Mouse (Mus musculus) hindbrain, embryonic 13.5 days (tissue): ENCODE data around the gene Cdc42ep4. TPM values are rescaled to one million over a fixed set of nuclear protein-coding genes. Genes with fewer than 3 reads are reported as not detected.

ENCODE experiments used
- ATAC-seq: fragments of 200-750 bp; cut with Nextera tagmentation; 2 replicates; pipeline ENCODE4 v1.8.0; 2017; ENCODE audit warnings: moderate TSS enrichment; ENCODE audit not compliant: low FRiP score
- H3K27ac ChIP-seq: fragments of 300-500 bp; sonication (generic); 2 replicates; pipeline ENCODE4 v1.5.1; 2015; ENCODE audit warnings: inconsistent platforms, mild to moderate bottlenecking, moderate library complexity
- H3K27me3 ChIP-seq: fragments of 300-500 bp; sonication (generic); 2 replicates; pipeline ENCODE4 v1.6.1; 2015; ENCODE audit warnings: mild to moderate bottlenecking, inconsistent platforms
- H3K36me3 ChIP-seq: fragments of 300-500 bp; sonication (generic); 2 replicates; pipeline ENCODE4 v1.6.1; 2015; ENCODE audit warnings: mild to moderate bottlenecking, inconsistent platforms
- H3K4me1 ChIP-seq: fragments of 300-500 bp; sonication (generic); replicated peaks from 2 replicates; pipeline ENCODE4 v1.6.1; 2015; ENCODE audit warnings: inconsistent platforms
- H3K4me2 ChIP-seq: fragments of 300-500 bp; sonication (generic); 2 replicates; pipeline ENCODE4 v1.6.1; 2015; ENCODE audit warnings: inconsistent platforms, mild to moderate bottlenecking, moderate library complexity
- H3K4me3 ChIP-seq: fragments of 300-500 bp; sonication (generic); 2 replicates; pipeline ENCODE4 v1.5.1; 2015; ENCODE audit warnings: mild to moderate bottlenecking, inconsistent platforms
- H3K9ac ChIP-seq: fragments of 300-500 bp; sonication (generic); 2 replicates; pipeline ENCODE4 v1.6.1; 2015; ENCODE audit warnings: mild to moderate bottlenecking, inconsistent platforms
- H3K9me3 ChIP-seq: fragments of 300-500 bp; sonication (generic); 2 replicates; pipeline ENCODE4 v1.6.1; 2016; ENCODE audit warnings: inconsistent platforms
- WGBS: fragments of 180-500 bp; shearing (Covaris S2); methylation state at CpG from one replicate; pipeline ENCODE4 v1.1.7; 2015; 5-methylcytosine and 5-hydroxymethylcytosine counted together
- polyA plus RNA-seq: library from polyadenylated mRNA; unstranded; fragments of >200 nt; fragmentation: Nextera tagmentation; extraction: Ambion mirVana; gene quantifications from 2 replicates; pipeline ENCODE4 v1.2.1, GENCODE M21; 2015

Cdc42ep4 gene
- polyA plus RNA-seq, 1 experiment from 2014 or later = 73.0 TPM

- Histone ChIP-seq H3K27ac (no peak overlapping the region), H3K27me3 (no peaks in the 10 kb centered on the region), H3K4me1 (peaks cover 7% of the 10 kb centered on the region), H3K9ac (no peak overlapping the region), H3K4me2 (no peak overlapping the region), H3K4me3 (no peak overlapping the region), H3K36me3 (no peaks in the 10 kb centered on the region), H3K9me3 (no peaks in the 10 kb centered on the region)
- no peak for ATAC-seq
- 94% methylated on average over 14 of the region's 14 CpGs for WGBS
Measured at GRCm38 (mm10) chr11:113755878-113756277, 4.2 kb upstream of the Cdc42ep4 start.

GRCm38 (mm10) chr11:113754845-113755244 is 3.2 kb upstream of the Cdc42ep4 start:
- Histone ChIP-seq H3K9me3 (no peaks in the 10 kb centered on the region), H3K4me2 (no peak overlapping the region), H3K36me3 (no peaks in the 10 kb centered on the region), H3K9ac (no peak overlapping the region), H3K4me1 (peaks cover 16% of the 10 kb centered on the region), H3K4me3 (no peak overlapping the region), H3K27ac (no peak overlapping the region), H3K27me3 (no peaks in the 10 kb centered on the region)
- no peak for ATAC-seq
- 46% methylated on average over 9 of the region's 9 CpGs for WGBS

- ATAC-seq = no peak
- 94% methylated on average over 10 of the region's 10 CpGs for WGBS
- H3K4me2 ChIP-seq = no peak overlapping the region; the same call in 1 of the 2 replicates
Measured at GRCm38 (mm10) chr11:113752685-113753430, 1.2 kb upstream of the Cdc42ep4 start.

DNA sequence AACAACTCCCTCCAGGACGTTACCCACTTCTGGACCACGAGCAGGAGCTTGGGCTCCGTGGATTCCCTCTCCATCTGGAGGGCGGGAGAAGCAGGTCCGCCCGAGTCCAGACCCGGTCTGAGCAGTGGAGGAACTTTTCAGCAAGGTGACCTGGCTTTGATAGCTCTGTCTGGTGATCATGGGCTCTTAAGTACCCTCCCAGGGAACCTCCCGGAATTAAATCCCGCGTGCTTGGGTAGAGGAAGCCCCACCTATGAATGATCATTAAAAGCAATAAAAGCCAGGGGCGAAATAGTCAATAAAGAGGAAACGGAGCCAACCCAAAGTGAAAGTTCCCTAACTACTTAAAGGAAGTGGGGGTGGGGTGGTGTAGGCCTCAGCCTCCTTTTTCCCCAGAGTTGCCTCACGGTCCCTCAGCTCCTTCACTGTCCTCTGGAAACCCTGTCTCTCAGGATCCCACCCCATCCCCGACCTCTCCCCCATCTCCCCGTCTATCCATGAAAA is 529 bp upstream of the Cdc42ep4 start:
- H3K27me3 ChIP-seq = no peaks in the 10 kb centered on the region
- peak overlapping the region; percentile 97 for H3K27ac ChIP-seq
- no peaks in the 10 kb centered on the region for H3K36me3 ChIP-seq
- peaks cover 43% of the 10 kb centered on the region for H3K4me1 ChIP-seq
- H3K9ac ChIP-seq = peak overlapping the region; percentile 60
- ATAC-seq = peak; percentile 21; the same call in 1 of the 2 replicates
- no peaks in the 10 kb centered on the region for H3K9me3 ChIP-seq
- H3K4me2 ChIP-seq = peak overlapping the region; percentile 67
- peak overlapping the region; percentile 89 for H3K4me3 ChIP-seq
- WGBS = 29% methylated on average over 15 of the region's 15 CpGs

More at GRCm38 (mm10) chr11:113752685-113753430, 1.2 kb upstream of the Cdc42ep4 start:
- Histone ChIP-seq H3K4me3 (no peak overlapping the region), H3K4me1 (peaks cover 36% of the 10 kb centered on the region), H3K36me3 (no peaks in the 10 kb centered on the region), H3K9me3 (no peaks in the 10 kb centered on the region), H3K9ac (no peak overlapping the region), H3K27ac (no peak overlapping the region), H3K27me3 (no peaks in the 10 kb centered on the region)

DNA sequence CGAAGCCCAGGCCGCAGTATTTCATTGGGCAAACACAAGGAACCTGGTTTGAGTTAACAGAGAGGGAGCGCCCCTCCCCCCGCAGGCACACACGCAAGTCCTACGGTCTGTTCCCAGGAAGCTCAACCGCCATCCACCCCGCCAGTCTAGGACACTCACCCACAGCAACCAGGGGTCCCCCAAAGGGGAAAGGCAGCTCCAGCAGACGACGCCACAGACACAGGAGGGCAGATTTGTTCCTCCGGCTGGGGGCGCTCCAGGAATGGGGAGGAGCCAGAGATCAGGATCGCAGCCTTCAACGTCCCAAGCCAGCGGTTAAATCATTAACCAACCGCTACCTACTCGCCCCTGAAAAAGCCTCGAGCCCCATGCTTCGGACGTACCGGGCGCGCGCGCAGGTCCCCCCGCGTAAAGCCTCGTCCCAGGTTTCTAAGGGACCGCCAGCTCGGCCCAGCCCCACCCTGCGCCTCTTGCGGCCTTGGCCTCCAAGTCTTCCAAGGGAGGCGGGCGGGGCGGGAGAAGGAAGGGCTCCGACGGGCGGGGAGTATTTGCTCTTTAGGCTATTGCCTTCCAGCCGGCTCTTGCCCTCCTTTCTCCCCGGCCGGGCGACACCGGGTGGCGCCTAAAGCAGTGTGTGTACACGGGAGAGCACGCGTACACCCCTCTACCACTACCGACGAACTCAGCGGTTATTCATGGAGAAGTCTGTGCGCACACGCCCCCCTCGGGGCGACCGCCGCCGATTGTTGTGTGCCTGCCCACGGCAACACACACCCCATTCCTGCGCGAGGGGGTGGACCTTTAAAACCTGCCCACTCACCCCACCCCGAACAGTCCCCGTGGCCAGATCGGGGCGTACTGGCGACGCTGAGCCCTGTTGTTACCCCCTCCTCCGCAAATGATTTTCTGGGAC is 854 bp downstream of the Cdc42ep4 start:
- H3K4me3 ChIP-seq = peak overlapping the region; percentile 89
- no peaks in the 10 kb centered on the region for H3K9me3 ChIP-seq
- no peaks in the 10 kb centered on the region for H3K27me3 ChIP-seq
- under 1% methylated on average over 67 of the region's 67 CpGs for WGBS
- peak overlapping the region; percentile 97 for H3K27ac ChIP-seq
- H3K9ac ChIP-seq = peak overlapping the region; percentile 92
- peaks cover 51% of the 10 kb centered on the region for H3K4me1 ChIP-seq
- peak overlapping the region; percentile 67 for H3K4me2 ChIP-seq
- H3K36me3 ChIP-seq = no peaks in the 10 kb centered on the region
- ATAC-seq = peak; percentile 57

DNA sequence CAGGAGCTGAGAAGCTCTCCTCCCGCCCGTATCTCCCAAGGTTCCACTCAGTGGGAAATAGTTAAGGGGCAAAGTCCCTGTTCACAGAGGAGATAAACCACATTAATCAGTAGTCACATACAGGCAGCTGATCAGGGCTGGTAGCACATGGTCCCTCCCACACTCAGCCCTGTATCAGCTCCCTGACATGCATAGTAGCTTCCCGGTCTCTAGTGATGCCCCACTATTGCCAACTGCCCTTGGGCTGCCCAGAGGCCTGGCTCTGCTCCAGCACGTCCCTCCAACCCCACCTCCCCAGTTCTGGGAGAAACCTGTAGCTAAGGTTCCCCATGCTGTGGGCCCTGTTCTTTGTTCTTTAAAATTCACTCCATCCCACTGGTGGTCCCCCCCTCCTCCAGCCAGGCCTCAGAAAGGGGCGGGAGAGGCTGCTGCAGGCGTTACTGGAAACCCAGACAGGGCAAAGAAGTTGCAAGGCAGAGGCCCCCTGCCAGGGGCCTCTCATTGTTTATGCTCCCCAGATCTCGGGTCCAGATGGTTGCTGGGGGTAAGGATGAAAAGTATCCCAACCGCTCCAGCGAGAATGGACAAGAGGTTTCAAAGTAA is 1.8 kb downstream of the Cdc42ep4 start:
- peak overlapping the region; percentile 89 for H3K4me3 ChIP-seq
- H3K36me3 ChIP-seq = no peaks in the 10 kb centered on the region
- WGBS = under 1% methylated on average over 9 of the region's 9 CpGs
- peak overlapping the region; percentile 97 for H3K27ac ChIP-seq
- H3K9me3 ChIP-seq = no peaks in the 10 kb centered on the region
- peaks cover 58% of the 10 kb centered on the region for H3K4me1 ChIP-seq
- H3K9ac ChIP-seq = peak overlapping the region; percentile 92
- ATAC-seq = peak; percentile 37; the same call in 1 of the 2 replicates
- H3K4me2 ChIP-seq = peak overlapping the region; percentile 67
- H3K27me3 ChIP-seq = no peaks in the 10 kb centered on the region

- H3K4me1 ChIP-seq = peaks cover 58% of the 10 kb centered on the region
- no peaks in the 10 kb centered on the region for H3K9me3 ChIP-seq
- WGBS = 8% methylated on average over 21 of the region's 21 CpGs
- H3K36me3 ChIP-seq = peaks cover 4% of the 10 kb centered on the region
- peak overlapping the region; percentile 92 for H3K9ac ChIP-seq
- H3K4me2 ChIP-seq = peak overlapping the region; percentile 67
- ATAC-seq = no peak
- no peaks in the 10 kb centered on the region for H3K27me3 ChIP-seq
- peak overlapping the region; percentile 89 for H3K4me3 ChIP-seq
- peak overlapping the region; percentile 97 for H3K27ac ChIP-seq
Measured at GRCm38 (mm10) chr11:113748797-113749521, 2.7 kb downstream of the Cdc42ep4 start.

- H3K9ac ChIP-seq = 0 out of 2 replicates have a peak overlapping the region, but pooled peaks have one; percentile 92
- 78% methylated on average over 11 of the region's 11 CpGs for WGBS
- H3K4me1 ChIP-seq = peaks cover 58% of the 10 kb centered on the region
Measured at GRCm38 (mm10) chr11:113747725-113748380, 3.8 kb downstream of the Cdc42ep4 start.

DNA sequence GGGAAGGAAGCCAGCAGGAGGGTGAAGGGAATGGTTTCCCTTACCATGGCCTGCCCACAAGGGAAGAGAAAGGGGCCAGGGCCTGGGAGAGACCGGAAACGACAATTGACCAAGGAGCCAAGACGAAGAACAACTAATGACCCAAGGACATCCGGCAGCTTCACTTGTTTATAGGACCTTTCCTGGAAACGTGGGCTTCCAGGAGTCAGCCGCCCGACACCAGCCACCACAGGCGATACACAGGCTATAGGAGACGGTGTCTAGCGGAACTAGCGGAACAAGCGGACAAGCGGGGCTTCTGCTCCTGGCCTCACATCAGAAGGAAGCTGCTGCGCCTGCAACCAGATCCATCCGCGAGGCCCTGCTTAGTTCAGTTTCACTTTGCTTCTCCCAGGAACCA is 4.6 kb downstream of the Cdc42ep4 start:
- H3K27ac ChIP-seq = peak overlapping the region; percentile 44; the same call in 1 of the 2 replicates
- ATAC-seq = no peak
- no peak overlapping the region for H3K4me3 ChIP-seq
- H3K9ac ChIP-seq = no peak overlapping the region
- H3K4me2 ChIP-seq = peak overlapping the region; percentile 67
- peaks cover 16% of the 10 kb centered on the region for H3K36me3 ChIP-seq
- H3K9me3 ChIP-seq = no peaks in the 10 kb centered on the region
- WGBS = 68% methylated on average over 16 of the region's 16 CpGs
- no peaks in the 10 kb centered on the region for H3K27me3 ChIP-seq
- peaks cover 54% of the 10 kb centered on the region for H3K4me1 ChIP-seq

More at GRCm38 (mm10) chr11:113747725-113748380, 3.8 kb downstream of the Cdc42ep4 start:
- ATAC-seq = no peak
- Histone ChIP-seq H3K27ac (peak overlapping the region; percentile 44; the same call in 1 of the 2 replicates), H3K36me3 (peaks cover 13% of the 10 kb centered on the region), H3K27me3 (no peaks in the 10 kb centered on the region), H3K4me3 (peak overlapping the region; percentile 89; the same call in 1 of the 2 replicates), H3K9me3 (no peaks in the 10 kb centered on the region), H3K4me2 (peak overlapping the region; percentile 67)

- 70% methylated on average over 4 of the region's 4 CpGs for WGBS
- H3K4me2 ChIP-seq = no peak overlapping the region
- peaks cover 51% of the 10 kb centered on the region for H3K4me1 ChIP-seq
Measured at GRCm38 (mm10) chr11:113745961-113746360, 5.7 kb downstream of the Cdc42ep4 start.

GRCm38 (mm10) chr11:113742998-113743397 is 8.7 kb downstream of the Cdc42ep4 start:
- Histone ChIP-seq H3K9me3 (no peaks in the 10 kb centered on the region), H3K4me1 (peaks cover 44% of the 10 kb centered on the region), H3K27me3 (no peaks in the 10 kb centered on the region), H3K4me2 (no peak overlapping the region), H3K36me3 (peaks cover 24% of the 10 kb centered on the region), H3K9ac (no peak overlapping the region), H3K27ac (no peak overlapping the region), H3K4me3 (no peak overlapping the region)
- ATAC-seq = no peak
- WGBS = 97% methylated on average over 1 of the region's 1 CpGs

More at GRCm38 (mm10) chr11:113745961-113746360, 5.7 kb downstream of the Cdc42ep4 start:
- ATAC-seq = no peak
- Histone ChIP-seq H3K4me3 (no peak overlapping the region), H3K9ac (no peak overlapping the region), H3K27me3 (no peaks in the 10 kb centered on the region), H3K27ac (no peak overlapping the region), H3K36me3 (peaks cover 18% of the 10 kb centered on the region), H3K9me3 (no peaks in the 10 kb centered on the region)
